Mouse (Mus musculus) cerebellum, adult 9-11 months (tissue): Measurements from ENCODE around the gene Spo11.
A peak's percentile ranks its signal among the peaks of the same experiment; 100 is the strongest.

ENCODE experiments used
- DNase-seq: peaks from one replicate; pipeline ENCODE4 v3.0.0; 2022

Gene Spo11

GRCm38 (mm10) chr2:173011440-173011839 is 33.9 kb downstream of the Spo11 start:
- no peak for DNase-seq

GRCm38 (mm10) chr2:173014741-173015287 is 37.3 kb downstream of the Spo11 start:
- no peak for DNase-seq

DNA sequence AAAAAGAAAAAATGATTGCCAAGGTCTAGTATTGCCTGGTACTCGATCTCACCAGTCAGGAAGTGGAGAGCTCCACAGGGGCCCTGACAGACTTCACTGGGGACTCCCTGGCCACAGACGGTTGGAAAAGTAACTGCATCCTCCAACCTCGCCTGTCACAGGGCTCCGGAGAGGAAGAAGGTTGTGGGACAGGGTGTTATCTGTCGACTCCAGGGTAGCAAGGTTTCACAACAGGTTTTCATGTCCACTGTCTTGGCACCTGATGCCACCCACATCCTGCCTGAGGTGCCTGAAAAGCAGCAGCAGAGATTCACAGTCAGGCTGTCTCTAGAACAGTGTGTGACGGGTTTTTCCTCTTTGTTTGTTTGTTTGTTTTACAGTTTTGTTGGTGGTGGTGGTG is 40.4 kb downstream of the Spo11 start:
- no peak for DNase-seq

DNA sequence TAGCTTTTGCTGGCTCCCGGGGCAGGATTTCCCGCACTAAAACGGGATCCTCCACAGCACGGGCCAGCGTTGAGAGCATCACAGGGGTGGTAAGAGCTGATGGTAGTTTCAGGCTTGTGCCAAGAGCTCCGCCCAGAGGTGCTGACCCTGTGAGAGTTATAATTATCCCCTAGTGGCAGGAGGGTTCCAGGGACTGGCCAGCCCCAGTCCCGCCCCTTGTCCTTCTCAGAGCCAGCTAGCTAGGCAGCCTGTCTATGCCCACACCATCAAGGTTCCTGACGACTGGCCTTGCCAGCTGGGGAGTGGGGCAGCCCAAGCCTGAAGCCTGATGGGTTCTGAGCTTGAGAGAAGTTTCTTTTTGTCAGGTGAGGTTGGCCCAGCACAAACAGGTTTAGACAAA is 41.1 kb downstream of the Spo11 start:
- peak; percentile 43 for DNase-seq

DNA sequence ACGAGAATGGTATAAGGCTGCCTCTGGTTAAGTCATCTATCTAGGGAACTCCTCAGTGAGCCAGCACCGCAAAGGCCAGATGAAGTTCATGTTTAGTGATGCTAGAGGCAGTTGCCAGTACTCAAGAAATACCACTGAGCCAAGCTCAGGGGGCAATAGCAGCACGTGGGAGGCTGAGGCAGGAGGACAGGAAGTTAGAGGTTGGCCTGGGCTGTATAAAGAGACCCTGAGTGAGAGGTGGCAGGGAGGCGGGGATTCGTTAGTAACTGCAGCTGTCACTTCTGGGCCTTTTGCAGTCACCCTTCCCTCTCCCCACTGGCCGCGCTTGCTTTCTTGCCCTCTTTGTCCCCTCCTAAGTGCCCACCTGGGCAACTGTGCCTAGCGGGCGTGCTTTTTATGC is 41.8 kb downstream of the Spo11 start:
- no peak for DNase-seq

DNA sequence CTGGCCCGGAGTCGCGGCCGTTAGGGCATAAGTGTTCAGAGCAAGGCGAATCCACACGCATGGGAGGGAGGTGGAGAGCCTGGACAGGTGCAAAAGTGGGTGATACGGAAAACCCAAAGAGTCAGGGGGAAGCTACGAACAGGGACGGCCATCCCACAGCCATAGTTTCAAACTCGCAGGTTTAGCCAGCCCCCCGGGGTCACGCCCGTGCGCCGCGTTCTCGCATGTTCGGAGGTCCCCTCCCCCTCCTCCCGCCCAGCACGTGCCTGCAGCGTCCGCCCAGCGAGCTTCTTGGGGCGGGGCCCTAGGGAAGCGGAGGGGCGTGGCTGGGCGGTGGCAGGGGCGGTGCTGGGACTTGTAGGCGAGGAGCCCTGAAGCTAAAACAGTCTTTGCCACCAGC is 42.3 kb downstream of the Spo11 start:
- DNase-seq = peak; percentile 88

- peak; percentile 48 for DNase-seq
Measured at GRCm38 (mm10) chr2:173020430-173020829, 42.9 kb downstream of the Spo11 start, which contains the start of gene Rbm38. Gene Rbm38, plus strand, starts transcription at chr2:173020498.

DNA sequence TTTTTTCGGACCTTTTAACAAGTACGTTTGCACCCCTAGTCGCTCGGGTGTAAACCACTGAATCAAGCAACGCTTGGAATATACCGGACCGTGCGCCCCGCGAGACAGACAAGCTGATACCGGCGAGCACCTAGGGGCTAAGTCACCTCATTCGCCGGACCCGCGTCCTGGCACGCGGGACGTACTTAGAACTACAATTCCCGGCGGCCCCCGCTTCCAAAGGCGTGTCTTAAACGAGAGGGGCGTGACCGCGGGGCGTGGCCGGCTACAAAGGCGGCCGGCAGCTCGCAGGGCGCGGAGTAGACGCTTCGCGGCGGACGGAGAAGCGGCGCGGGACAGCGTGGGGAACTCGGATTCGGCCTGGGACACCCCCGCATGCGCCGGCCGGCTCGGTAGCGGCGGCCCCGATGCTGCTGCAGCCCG is 44.1 kb downstream of the Spo11 start:
- DNase-seq = peak; percentile 92

- peak; percentile 67 for DNase-seq
Measured at GRCm38 (mm10) chr2:173022056-173022681, 44.7 kb downstream of the Spo11 start.

- no peak for DNase-seq
Measured at GRCm38 (mm10) chr2:173022813-173023212, 45.3 kb downstream of the Spo11 start.

- DNase-seq = peak; percentile 34
Measured at GRCm38 (mm10) chr2:173023371-173023851, 45.9 kb downstream of the Spo11 start.

DNA sequence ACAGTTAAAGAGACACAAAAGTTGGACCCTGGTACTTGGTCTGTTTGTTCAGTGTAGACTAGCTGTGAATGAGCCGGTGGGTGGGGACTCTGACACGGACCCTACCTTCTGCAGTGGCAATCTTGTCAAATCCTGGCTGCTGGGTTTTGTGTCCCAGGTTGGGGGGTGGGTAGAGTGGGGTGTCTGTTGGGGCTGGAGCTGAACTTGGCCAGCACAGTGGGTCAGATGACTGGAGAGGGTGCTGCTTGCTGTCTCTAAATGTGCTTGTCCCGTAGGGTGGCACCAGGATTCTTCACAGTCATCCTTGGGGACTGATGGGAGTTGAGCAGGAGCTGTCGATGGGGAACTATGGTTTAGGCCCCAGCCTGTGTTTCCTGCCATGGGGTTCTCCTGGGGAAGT is 46.5 kb downstream of the Spo11 start:
- no peak for DNase-seq

DNA sequence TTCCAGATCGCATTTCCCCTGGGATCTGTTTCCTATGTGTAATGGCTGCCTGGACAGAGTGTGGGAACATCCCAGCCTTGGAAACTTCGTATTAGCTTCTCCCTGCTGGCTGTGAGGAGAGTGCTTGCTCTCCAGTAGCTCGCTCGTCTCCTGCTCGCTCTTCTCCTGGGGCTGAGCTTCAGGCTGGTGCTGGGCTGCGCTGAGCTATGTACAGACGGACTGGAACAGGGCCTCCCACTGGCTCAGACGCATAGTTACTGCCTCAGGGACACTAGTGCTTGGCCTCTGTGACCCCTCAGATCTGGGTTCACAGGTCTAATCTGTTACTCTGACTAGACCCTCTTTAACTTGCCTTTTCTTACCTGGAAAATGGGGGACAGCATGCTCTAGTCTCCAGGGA is 46.9 kb downstream of the Spo11 start:
- DNase-seq = no peak

DNA sequence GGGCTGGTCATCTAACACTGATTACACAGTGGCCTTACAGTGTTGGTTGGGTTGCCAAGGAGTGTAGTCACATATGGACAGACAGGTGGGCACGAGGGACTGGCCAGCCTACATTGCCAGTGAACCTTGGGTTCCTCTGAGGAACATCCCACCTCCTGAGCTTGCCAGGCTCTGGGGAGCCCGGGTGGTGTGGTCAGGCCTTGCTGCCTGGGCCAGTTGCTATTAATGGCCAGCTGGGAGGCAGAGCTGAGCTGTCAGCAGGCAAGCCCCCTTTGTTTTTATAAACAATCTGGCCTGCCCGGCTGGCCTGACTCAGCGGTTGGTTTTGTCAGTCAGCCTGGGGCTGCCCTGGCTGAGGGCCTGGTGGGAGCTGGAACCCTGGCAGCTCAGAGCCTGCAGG is 47.4 kb downstream of the Spo11 start:
- DNase-seq = peak; percentile 66

GRCm38 (mm10) chr2:173026286-173026685 is 48.8 kb downstream of the Spo11 start:
- DNase-seq = no peak

GRCm38 (mm10) chr2:173026688-173027131 is 49.2 kb downstream of the Spo11 start:
- no peak for DNase-seq

DNA sequence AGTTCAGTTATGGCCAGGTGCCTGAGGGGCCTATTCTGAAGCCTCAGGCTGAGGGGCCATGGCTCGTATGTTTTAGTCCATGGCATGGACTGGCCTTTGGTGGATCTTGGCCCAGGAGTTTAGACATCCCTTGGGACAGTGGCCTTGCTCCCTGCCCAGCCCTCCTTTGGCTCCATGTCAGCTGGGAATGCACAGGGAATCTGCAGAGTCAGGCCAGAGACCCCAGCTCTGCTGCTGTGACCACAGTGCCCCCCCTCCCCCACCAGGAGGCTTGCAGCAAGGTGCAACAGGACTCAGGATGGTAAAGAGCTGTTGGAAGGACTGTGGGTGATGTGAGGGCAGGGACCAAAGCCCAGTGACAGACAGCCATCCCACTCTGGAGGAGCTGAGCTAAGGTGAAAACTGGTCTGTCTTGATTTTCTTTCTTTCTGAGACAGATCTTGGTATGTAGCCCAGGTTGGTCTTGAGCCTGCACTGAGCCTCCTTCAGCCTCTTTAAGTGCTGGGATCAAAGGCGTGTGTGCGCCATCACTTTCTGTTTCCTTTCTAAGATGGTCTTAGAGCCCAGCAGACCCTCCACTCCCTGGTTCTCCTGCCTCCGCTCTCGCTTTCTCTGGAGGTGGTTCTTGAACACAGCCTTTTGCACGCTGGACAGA is 49.8 kb downstream of the Spo11 start:
- DNase-seq = no peak

DNA sequence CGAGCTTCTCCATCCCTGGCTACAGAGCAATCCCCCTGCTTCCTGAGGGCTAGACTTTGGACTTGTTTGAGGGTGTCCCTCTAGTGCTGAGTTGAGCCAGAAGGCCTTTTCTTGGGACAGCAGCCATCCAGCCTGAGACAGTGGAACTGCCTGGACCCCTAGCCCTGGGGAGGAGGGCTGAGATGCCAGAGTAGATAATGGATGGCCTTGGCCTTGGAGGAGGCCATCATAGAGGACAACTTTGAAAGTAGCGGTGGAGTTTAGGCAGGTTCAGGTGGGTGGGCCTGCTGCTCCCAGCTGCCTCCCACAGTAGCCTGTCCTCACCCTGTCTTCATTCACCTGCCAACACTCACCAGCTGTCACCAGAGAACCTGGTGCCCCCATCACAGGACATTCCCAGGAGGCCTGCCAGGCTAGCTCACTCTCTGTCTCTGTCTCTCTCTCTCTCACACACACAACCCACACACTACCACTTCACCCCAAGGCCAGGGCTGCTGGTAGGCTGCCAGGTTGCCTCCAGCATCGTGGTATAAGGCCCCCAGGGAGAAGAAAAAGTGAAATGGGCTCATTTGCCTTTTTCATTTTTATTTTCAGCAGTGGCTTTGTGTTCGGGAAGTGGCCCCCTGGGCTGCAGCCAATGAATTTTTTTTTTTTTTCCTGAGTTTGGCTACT is 50.5 kb downstream of the Spo11 start:
- DNase-seq = no peak

DNA sequence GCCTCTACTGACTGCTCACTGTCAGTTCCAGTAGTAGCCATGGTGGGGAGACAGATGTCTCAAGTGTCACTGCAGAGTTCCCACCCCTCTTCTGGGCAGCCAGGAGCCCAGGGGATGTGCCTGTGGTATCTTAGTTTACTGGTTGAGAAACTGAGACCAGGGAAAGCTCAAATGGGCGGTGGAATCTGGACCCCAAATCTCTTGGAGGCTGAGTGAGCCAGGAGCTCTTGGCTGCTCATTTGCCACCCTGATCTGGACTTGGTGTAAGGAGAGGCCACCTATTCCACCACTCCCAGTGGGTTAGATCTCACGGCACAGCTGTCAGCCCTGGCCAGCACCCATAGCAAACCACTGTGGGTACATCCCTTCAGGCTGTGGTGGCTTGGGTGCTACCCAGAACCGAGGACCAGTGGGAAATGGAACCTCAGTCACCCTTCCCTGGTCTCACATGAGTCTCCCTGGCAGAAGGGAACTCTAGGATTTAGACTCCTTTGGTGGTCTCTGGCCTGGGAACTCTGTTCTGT is 51.1 kb downstream of the Spo11 start:
- DNase-seq = no peak

DNA sequence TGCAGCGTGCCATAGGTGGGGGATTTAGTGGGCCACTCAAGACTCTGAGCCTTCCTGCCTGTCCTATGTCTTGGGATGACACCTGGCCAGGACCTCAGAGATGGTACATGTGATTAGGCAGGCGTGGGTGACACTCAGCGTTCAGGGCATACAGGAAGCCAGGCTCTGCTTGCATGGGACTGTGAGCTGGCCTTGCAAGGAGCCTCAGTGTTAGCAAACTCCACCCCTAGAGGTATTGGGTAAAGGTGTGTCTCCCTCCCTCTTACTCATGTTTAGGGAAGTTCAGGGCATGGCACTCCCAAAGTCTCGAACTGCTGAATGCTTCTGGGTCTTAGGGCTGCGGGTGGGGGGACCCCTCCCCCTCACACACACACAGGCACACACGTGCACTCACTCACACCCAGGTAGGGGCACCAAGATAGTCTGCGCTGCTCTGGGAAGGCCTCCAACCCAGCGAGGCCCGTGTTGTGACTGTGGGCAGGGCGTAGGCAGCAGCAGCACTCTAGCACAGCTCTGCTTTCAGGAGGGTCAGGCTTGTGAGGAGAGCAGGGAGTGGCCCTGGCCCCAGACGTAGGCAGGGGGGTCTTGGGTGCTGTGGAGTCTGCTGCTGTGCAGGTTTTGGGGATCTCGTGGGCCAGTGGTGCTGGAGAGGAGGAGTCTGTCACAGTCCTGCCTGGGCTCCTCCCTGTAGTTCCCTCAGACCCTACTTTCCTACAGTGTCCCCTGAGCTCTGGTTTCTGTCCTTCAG is 53.3 kb downstream of the Spo11 start:
- no peak for DNase-seq

GRCm38 (mm10) chr2:173033531-173033930 is 56.0 kb downstream of the Spo11 start:
- DNase-seq = no peak

DNA sequence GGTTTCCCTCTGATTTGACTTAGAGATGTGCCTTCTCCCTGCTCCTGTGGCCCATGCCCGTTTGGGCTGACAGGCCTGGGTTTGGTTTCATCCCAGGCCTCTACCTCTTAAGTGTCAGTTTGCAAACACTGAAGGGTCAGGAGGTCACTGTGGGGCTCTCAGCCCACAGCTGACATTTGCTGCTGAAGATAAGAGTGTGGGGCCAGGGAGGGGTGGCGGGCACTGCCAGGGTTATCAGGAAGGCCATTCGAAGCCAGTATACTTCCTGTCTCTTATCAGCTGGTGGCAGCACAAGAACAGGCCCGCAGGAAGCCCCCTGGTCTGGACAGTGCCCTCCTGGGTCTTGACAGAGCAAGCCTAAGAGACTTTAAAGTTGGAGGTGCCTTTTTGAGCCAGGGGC is 57.5 kb downstream of the Spo11 start:
- DNase-seq = no peak

DNA sequence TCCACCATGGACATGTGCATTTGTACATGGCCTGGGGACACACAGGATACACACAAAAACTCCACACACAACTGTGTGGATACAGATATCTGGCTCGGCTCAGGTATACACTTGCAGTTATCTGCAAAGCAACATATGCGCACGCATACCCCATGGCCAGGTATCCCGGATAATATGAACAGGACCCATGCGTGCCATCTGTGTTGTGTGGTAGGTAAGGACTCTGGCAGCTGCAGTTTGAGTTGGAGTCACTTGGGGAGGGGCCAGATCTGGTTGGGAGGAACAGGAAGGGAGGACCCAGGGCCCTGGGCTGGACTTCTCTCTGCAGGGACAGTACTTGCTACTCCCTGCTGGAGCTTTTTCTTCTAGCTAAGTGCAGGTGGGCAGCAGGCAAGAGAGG is 58.2 kb downstream of the Spo11 start:
- no peak for DNase-seq
